Mouse (Mus musculus): ENCODE measurements around the gene Atp5g3. TPM values are rescaled to one million over a fixed set of nuclear protein-coding genes. Genes with fewer than 3 reads are reported as not detected.

Atp5g3 gene
- total RNA-seq (2014; rRNA removed) (301 and 309 TPM in 2 replicates), polyA plus RNA-seq (2015; fragmentation: Nextera tagmentation; extraction: Ambion mirVana) (1,154 and 1,215 TPM in 2 replicates)

DNA sequence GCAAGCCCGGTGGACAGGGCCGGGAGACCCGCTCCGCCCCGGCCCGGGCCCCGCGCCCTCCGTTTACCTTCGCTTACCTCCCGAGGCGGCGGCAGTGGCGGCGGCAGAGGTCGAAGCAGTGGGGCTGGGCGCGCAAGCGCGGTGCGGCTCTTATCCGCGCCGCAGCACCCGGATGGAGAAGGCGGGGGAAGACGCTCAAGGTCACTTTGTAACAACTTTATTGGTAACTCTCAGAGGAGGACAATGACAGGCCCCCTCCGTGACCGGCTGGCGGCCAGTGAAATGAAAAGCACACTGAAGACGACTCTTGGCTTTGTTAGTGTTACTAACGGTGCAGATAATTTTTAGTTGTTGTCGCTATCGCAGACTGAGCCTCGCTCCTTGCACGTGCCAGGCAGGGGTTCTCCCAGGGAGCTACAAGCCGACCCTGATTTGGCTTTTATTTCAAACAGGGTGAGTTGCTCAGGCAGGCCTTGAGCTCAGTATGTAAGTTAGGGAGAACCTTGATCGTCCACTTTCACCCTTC is at the start of gene Atp5g3:
TSS of gene Atp5g3 (minus strand) at position 152 of the 526 bp plus-strand sequence.
- H3K4me1 ChIP-seq (ENCODE audit: insufficient read depth): no peaks in the 10 kb centered on the region
- DNase-seq (peak; percentile 94), ATAC-seq (peak; percentile 98)
- H3K4me3 ChIP-seq (ENCODE audit: low read depth, low read length): peak within 1 kb of the TSS; percentile 100
- H3K27ac ChIP-seq (ENCODE audit: low read depth, low read length): peak within 1 kb of the TSS; percentile 88
- under 1% methylated on average over 38 of the region's 38 CpGs for WGBS
- H3K27me3 ChIP-seq (ENCODE audit: insufficient read depth, low read length): no peaks in the 10 kb centered on the region
- no peaks in the 10 kb centered on the region for H3K9me3 ChIP-seq (ENCODE audit: low read length)
- peak within 1 kb of the TSS; percentile 100 for H3K9ac ChIP-seq
- peaks cover 30% of the 10 kb centered on the region for H3K36me3 ChIP-seq (ENCODE audit: insufficient read depth)
- H3K4me2 ChIP-seq (ENCODE audit: low read depth): peak within 1 kb of the TSS; percentile 64
- TF ChIP-seq CTCF (IDR thresholded peaks at IDR 0.05; ENCODE audit: low read depth): no peak

DNA sequence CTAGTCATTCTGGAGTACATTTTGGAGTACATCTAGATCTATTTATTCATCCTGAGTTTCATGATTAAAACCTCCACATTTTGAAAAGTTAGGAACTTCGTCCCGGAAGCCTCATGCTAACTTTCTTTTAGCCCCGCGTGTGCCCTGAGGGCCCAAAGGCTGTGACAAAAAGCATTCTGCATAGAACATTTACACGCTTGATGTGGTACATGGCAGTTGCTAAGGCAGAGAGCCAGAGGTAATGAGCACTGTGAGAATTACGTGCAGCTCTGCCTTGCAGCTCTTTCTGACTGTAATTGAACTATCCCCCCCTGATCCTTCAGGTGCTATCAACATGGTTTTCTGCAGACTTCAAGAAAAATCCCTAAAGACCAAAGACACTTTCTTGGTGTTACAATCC is 47.2 kb upstream of the Atp5g3 start:
- WGBS: 41% methylated on average over 6 of the region's 6 CpGs
- H3K4me1 ChIP-seq (ENCODE audit: insufficient read depth): no peaks in the 10 kb centered on the region
- no peaks in the 10 kb centered on the region for H3K27me3 ChIP-seq (ENCODE audit: insufficient read depth, low read length)
- no peak overlapping the region for H3K27ac ChIP-seq (ENCODE audit: low read depth, low read length)
- no peak overlapping the region for H3K9ac ChIP-seq
- H3K36me3 ChIP-seq (ENCODE audit: insufficient read depth): no peaks in the 10 kb centered on the region
- H3K4me2 ChIP-seq (ENCODE audit: low read depth): no peak overlapping the region
- no peak overlapping the region for H3K4me3 ChIP-seq (ENCODE audit: low read depth, low read length)
- no peaks in the 10 kb centered on the region for H3K9me3 ChIP-seq (ENCODE audit: low read length)
- DNase-seq (peak; percentile 5), ATAC-seq (no peak)
- no peak for TF ChIP-seq CTCF (IDR thresholded peaks at IDR 0.05; ENCODE audit: low read depth)

DNA sequence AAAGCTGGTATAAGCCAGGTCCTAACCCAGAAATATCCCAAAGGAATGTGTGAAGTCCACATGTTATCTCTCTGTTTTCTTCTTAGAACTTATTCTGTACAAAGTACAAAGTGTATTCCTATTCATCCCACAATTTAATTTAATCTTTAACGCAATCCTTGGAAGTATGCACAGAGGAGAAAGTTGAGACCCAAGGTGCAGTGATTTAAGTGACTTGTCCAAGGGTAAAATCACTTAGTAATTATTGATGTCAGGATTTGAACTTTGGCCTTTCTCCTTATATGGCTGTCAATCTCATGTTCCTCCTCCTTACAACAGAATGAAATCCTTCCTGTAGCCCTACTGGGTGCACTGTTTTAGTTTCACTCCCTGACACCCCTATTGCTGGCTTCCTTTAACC is 42.5 kb upstream of the Atp5g3 start:
- ATAC-seq: no peak
- Histone ChIP-seq H3K27me3 (ENCODE audit: insufficient read depth, low read length) (no peaks in the 10 kb centered on the region), H3K9ac (no peak overlapping the region), H3K27ac (ENCODE audit: low read depth, low read length) (no peak overlapping the region), H3K4me3 (ENCODE audit: low read depth, low read length) (no peak overlapping the region), H3K36me3 (ENCODE audit: insufficient read depth) (no peaks in the 10 kb centered on the region), H3K4me1 (ENCODE audit: insufficient read depth) (no peaks in the 10 kb centered on the region), H3K4me2 (ENCODE audit: low read depth) (no peak overlapping the region), H3K9me3 (ENCODE audit: low read length) (no peaks in the 10 kb centered on the region)
- DNase-seq: no peak
- 93% methylated on average over 1 of the region's 1 CpGs for WGBS
- TF ChIP-seq CTCF (IDR thresholded peaks at IDR 0.05; ENCODE audit: low read depth): no peak

DNA sequence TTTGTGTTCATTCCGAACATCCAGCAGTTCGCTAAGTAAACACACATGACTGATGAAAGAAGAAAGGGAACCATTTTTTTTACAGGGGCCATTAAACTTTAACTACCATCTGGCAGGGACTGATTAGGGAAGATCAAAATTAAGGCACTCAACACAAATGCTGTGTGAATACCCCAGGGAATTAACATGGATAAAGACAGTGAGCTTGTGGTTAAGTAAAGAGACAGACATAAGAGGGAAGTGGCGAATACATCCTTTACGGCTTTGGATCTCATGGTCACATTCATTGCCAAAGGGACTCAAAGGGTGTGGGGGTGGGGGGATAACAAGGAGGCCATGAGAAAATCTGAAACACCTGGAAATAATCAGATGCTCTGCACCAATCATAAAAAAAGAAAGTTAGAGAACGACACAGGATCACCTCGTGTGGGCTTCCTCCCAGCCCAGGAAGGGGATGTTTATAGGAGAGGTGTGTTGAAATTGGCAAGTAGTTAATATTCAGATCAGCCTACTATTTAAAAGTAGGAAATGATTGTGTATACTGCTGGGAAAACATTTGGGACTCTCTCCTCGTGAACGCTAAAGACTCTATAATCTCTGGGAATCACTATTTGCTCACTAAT is 41.6 kb upstream of the Atp5g3 start:
- Histone ChIP-seq H3K36me3 (ENCODE audit: insufficient read depth) (no peaks in the 10 kb centered on the region), H3K4me3 (ENCODE audit: low read depth, low read length) (no peak overlapping the region), H3K4me1 (ENCODE audit: insufficient read depth) (no peaks in the 10 kb centered on the region), H3K27ac (ENCODE audit: low read depth, low read length) (no peak overlapping the region), H3K9me3 (ENCODE audit: low read length) (no peaks in the 10 kb centered on the region), H3K4me2 (ENCODE audit: low read depth) (no peak overlapping the region), H3K27me3 (ENCODE audit: insufficient read depth, low read length) (no peaks in the 10 kb centered on the region), H3K9ac (no peak overlapping the region)
- no peak for DNase-seq
- no peak for TF ChIP-seq CTCF (IDR thresholded peaks at IDR 0.05; ENCODE audit: low read depth)
- ATAC-seq: no peak
- 45% methylated on average over 8 of the region's 8 CpGs for WGBS

DNA sequence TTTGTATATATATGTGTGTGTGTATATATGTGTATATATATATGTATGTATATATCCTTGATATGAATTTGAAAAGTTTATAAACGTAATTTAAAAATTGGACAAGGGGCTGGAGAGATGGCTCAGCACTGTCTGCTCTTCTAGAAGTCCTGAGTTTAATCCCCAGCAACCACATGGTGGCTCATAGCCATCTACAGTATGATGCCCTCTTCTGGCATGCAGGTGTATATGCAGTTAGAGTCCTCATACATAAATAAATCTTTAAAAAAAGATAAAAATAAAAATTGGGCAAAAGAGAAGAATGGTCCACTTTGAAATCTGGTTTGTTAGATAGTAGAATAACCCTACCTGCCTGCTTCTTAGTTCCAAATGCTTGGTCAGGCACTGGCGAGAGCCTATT is 36.2 kb upstream of the Atp5g3 start:
- TF ChIP-seq CTCF (IDR thresholded peaks at IDR 0.05; ENCODE audit: low read depth): no peak
- Histone ChIP-seq H3K4me3 (ENCODE audit: low read depth, low read length) (no peak overlapping the region), H3K27ac (ENCODE audit: low read depth, low read length) (no peak overlapping the region), H3K9me3 (ENCODE audit: low read length) (no peaks in the 10 kb centered on the region), H3K9ac (no peak overlapping the region), H3K27me3 (ENCODE audit: insufficient read depth, low read length) (no peaks in the 10 kb centered on the region), H3K4me1 (ENCODE audit: insufficient read depth) (no peaks in the 10 kb centered on the region), H3K4me2 (ENCODE audit: low read depth) (no peak overlapping the region), H3K36me3 (ENCODE audit: insufficient read depth) (no peaks in the 10 kb centered on the region)
- WGBS: 87% methylated on average over 2 of the region's 2 CpGs
- ATAC-seq (no peak), DNase-seq (no peak)

DNA sequence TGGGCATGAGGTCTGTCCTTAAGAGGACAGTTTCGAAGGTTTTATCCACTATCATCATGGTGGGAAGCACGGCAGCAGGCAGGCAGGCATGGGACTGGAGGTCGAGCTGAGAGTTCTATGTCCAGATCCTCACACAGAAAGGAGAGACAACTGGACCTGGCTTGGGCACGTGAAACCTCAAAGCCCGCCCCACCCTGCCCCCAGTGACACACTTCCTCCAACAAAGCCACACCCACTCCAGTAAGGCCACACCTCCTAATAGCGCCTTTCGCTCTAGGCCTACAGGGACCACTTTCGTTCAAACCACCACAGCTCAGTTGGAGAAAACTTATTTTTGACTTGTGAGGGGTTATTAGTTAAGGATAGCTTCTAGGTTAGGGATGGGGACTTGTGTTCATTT is 32.6 kb upstream of the Atp5g3 start:
- no peak for DNase-seq
- whole genome bisulfite sequencing: 93% methylated on average over 8 of the region's 8 CpGs
- no peak overlapping the region for H3K4me2 ChIP-seq (ENCODE audit: low read depth)
- H3K4me3 ChIP-seq (ENCODE audit: low read depth, low read length): no peak overlapping the region
- no peak for TF ChIP-seq CTCF (IDR thresholded peaks at IDR 0.05; ENCODE audit: low read depth)
- no peak overlapping the region for H3K27ac ChIP-seq (ENCODE audit: low read depth, low read length)
- H3K9me3 ChIP-seq (ENCODE audit: low read length): no peaks in the 10 kb centered on the region
- H3K9ac ChIP-seq: no peak overlapping the region
- no peak for ATAC-seq
- H3K4me1 ChIP-seq (ENCODE audit: insufficient read depth): no peaks in the 10 kb centered on the region
- H3K27me3 ChIP-seq (ENCODE audit: insufficient read depth, low read length): no peaks in the 10 kb centered on the region
- H3K36me3 ChIP-seq (ENCODE audit: insufficient read depth): no peaks in the 10 kb centered on the region

DNA sequence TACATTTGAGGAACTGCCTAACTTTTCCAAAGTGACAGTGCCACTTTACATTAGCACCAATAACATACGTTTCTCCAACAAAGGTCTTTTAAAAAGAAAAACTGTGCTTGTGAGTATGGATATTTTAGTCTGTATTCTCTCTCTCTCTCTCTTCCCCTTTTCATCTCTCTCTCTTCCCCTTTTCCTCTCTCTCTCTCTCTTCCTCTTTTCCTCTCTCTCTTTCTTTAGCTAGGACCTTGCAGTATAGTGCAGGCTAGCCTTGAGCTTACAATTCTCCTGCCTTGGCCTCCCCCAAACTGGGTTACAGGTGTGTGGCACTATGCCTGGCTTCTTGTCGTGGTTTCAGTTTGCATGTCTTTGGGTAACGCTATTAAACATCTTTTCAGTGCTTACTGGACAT is 31.7 kb upstream of the Atp5g3 start:
- no peaks in the 10 kb centered on the region for H3K9me3 ChIP-seq (ENCODE audit: low read length)
- no peak for ATAC-seq
- no peaks in the 10 kb centered on the region for H3K27me3 ChIP-seq (ENCODE audit: insufficient read depth, low read length)
- no peak overlapping the region for H3K9ac ChIP-seq
- H3K4me2 ChIP-seq (ENCODE audit: low read depth): no peak overlapping the region
- no peak overlapping the region for H3K4me3 ChIP-seq (ENCODE audit: low read depth, low read length)
- no peaks in the 10 kb centered on the region for H3K36me3 ChIP-seq (ENCODE audit: insufficient read depth)
- no peak for DNase-seq
- TF ChIP-seq CTCF (IDR thresholded peaks at IDR 0.05; ENCODE audit: low read depth): no peak
- H3K27ac ChIP-seq (ENCODE audit: low read depth, low read length): no peak overlapping the region
- no peaks in the 10 kb centered on the region for H3K4me1 ChIP-seq (ENCODE audit: insufficient read depth)
- 80% methylated on average over 3 of the region's 3 CpGs for WGBS

All from forebrain, postnatal 0 days (tissue).